Mouse (Mus musculus) neural tube, postnatal 0 days (tissue): ENCODE results near the gene Gm3164. TPM values are rescaled to one million over a fixed set of nuclear protein-coding genes. Genes with fewer than 3 reads are reported as not detected.

ENCODE experiments used
- polyA plus RNA-seq: library from polyadenylated mRNA; unstranded; fragments of >200 nt; fragmentation: Nextera tagmentation; extraction: Ambion mirVana; gene quantifications from 2 replicates; pipeline ENCODE4 v1.2.1, GENCODE M21; 2015

Gene Gm3164
- polyA plus RNA-seq = 4.5 and 4.7 TPM in 2 replicates

GRCm38 (mm10) chr14:4414965-4415835 is at the start of gene Gm3164:
Gene Gm3164 (plus strand): TSS chr14:4415448.

GRCm38 (mm10) chr14:4397226-4397625 is 18.0 kb upstream of the Gm3164 start, which contains the start of gene Gm3159:
Gene Gm3159 (plus strand): TSS chr14:4397526.

GRCm38 (mm10) chr14:4430692-4431091 is 15.4 kb downstream of the Gm3164 start, which contains the start of gene Gm3173:
Gene Gm3173 (plus strand): TSS chr14:4430992.

GRCm38 (mm10) chr14:4481445-4481844 is 66.2 kb downstream of the Gm3164 start, which contains the start of gene Gm3182:
Gene Gm3182 (plus strand): TSS chr14:4481745.

Other genes with a start within 250 kb of the Gm3164 start
- gene Gm2974, start 232.9 kb upstream of the Gm3164 start, polyA plus RNA-seq = 5.8 and 10.8 TPM in 2 replicates
- not detected in 2 replicates for gene Gm3138, start 165.8 kb upstream of the Gm3164 start, polyA plus RNA-seq
- 0.15 TPM in 1 of 2 replicates, not detected in the other for gene Gm3149, start 98.2 kb upstream of the Gm3164 start, polyA plus RNA-seq
- 4.2 and 4.7 TPM in 2 replicates for gene 2610042L04Rik, start 80.7 kb upstream of the Gm3164 start, polyA plus RNA-seq
- gene Gm3159, start 17.9 kb upstream of the Gm3164 start, polyA plus RNA-seq = not detected in 2 replicates
- gene Gm3173, start 15.5 kb downstream of the Gm3164 start, polyA plus RNA-seq = 0.53 TPM in 1 of 2 replicates, not detected in the other
- not detected in 2 replicates for gene Gm3182, start 66.3 kb downstream of the Gm3164 start, polyA plus RNA-seq
- not detected in 2 replicates for gene Gm3047, start 140.0 kb downstream of the Gm3164 start, polyA plus RNA-seq
- not detected in 2 replicates for gene Gm8159, start 216.9 kb downstream of the Gm3164 start, polyA plus RNA-seq
- 1.2 and 1.7 TPM in 2 replicates for gene Gm3239, start 248.7 kb downstream of the Gm3164 start, polyA plus RNA-seq